Mouse (Mus musculus) CH12.LX (cell line): ENCODE measurements at regions not wholly inside any gene's neighbourhood (a gene's known extent, or its start where the extent isn't known, plus 50 kb on each side); places are given as distances from the start of the nearest gene placed in this dataset.

Source experiments
- DNase-seq: peaks from one replicate; pipeline ENCODE4 v3.0.0-alpha.2; 2013; ENCODE audit errors: extremely low read depth
- H3K27ac ChIP-seq: 2 replicates; pipeline ENCODE4 v1.5.1; 2012; ENCODE audit warnings: low read depth, mild to moderate bottlenecking, control low read depth, moderate library complexity; ENCODE audit not compliant: insufficient read depth
- H3K27me3 ChIP-seq: replicated peaks from 2 replicates; pipeline ENCODE3; 2012; ENCODE audit warnings: inconsistent platforms
- H3K36me3 ChIP-seq, 2 experiments: replicated peaks in 1 of 2; 2 replicates each; pipeline versions ENCODE3 to v1.6.1; 2012; ENCODE audit warnings: inconsistent platforms in 1 of 2, low read length in 1 of 2, mild to moderate bottlenecking in 1 of 2, mixed read lengths in 1 of 2, moderate library complexity in 1 of 2; ENCODE audit not compliant: control insufficient read depth in 1 of 2, insufficient read depth in 1 of 2
- H3K4me1 ChIP-seq, 2 experiments: 2 replicates each; pipeline ENCODE4 v1.6.1; 2012; ENCODE audit warnings: inconsistent platforms in 1 of 2, moderate library complexity in 1 of 2; ENCODE audit not compliant: insufficient read depth in 2 of 2, control insufficient read depth in 1 of 2
- H3K4me2 ChIP-seq: 2 replicates; pipeline ENCODE4 v1.6.1; 2012; ENCODE audit warnings: low read depth, mild to moderate bottlenecking, control low read depth; ENCODE audit not compliant: poor library complexity, insufficient read depth, severe bottlenecking
- H3K4me3 ChIP-seq, 3 experiments: fragments of 150-350 bp in 1 of 3; sonication (generic) in 1 of 3; replicated peaks in 1 of 3; 2 replicates each; pipeline versions ENCODE3 to v1.5.1; 2011 to 2012; ENCODE audit warnings: low read depth in 2 of 3, low read length in 2 of 3, mild to moderate bottlenecking in 2 of 3, moderate library complexity in 2 of 3, control low read depth in 1 of 3, improper control_type of control experiment in 1 of 3, inconsistent platforms in 1 of 3, mixed read lengths in 1 of 3; ENCODE audit not compliant: poor library complexity in 1 of 3
- H3K79me2 ChIP-seq: replicated peaks from 2 replicates; pipeline ENCODE4 v1.6.1; 2012; ENCODE audit warnings: mild to moderate bottlenecking, moderate library complexity; ENCODE audit not compliant: control insufficient read depth, poor library complexity, insufficient read depth, severe bottlenecking; ENCODE audit errors: extremely low read depth
- H3K9ac ChIP-seq: 2 replicates; pipeline ENCODE4 v1.6.1; 2012; ENCODE audit warnings: low read depth, mild to moderate bottlenecking, control low read depth, moderate library complexity; ENCODE audit not compliant: insufficient read depth
- H3K9me3 ChIP-seq: replicated peaks from 2 replicates; pipeline ENCODE3; 2012; ENCODE audit warnings: low read length, inconsistent platforms, mixed read lengths
- CHD1 ChIP-seq: IDR thresholded peaks from 2 replicates; pipeline ENCODE4 v1.6.1; 2012; ENCODE audit warnings: low read depth, low read length, improper control_type of control experiment, inconsistent platforms
- E2F4 ChIP-seq: IDR thresholded peaks from 2 replicates; pipeline ENCODE4 v1.6.1; 2011; ENCODE audit warnings: low read depth, low read length, improper control_type of control experiment; ENCODE audit not compliant: insufficient replicate concordance
- EP300 ChIP-seq: IDR thresholded peaks from 2 replicates; pipeline ENCODE4 v1.6.1; 2011; ENCODE audit warnings: low read length, improper control_type of control experiment
- ETS1 ChIP-seq: conservative IDR thresholded peaks from 2 replicates; pipeline ENCODE4 v1.6.1; 2012; ENCODE audit warnings: low read depth, mild to moderate bottlenecking, inconsistent platforms, low read length, improper control_type of control experiment, moderate library complexity
- GABPA ChIP-seq: IDR thresholded peaks from 2 replicates; pipeline ENCODE4 v1.6.1; 2012; ENCODE audit warnings: low read depth, low read length, improper control_type of control experiment, inconsistent platforms; ENCODE audit not compliant: insufficient replicate concordance
- MAFK ChIP-seq: IDR thresholded peaks from 2 replicates; pipeline ENCODE4 v1.6.1; 2011; ENCODE audit warnings: low read length, improper control_type of control experiment; ENCODE audit not compliant: insufficient replicate concordance
- MAX ChIP-seq: IDR thresholded peaks from 2 replicates; pipeline ENCODE4 v1.6.1; 2011; ENCODE audit warnings: low read length, improper control_type of control experiment
- MYC ChIP-seq: IDR thresholded peaks from 2 replicates; pipeline ENCODE4 v1.6.1; 2011; ENCODE audit warnings: low read depth, mild to moderate bottlenecking, improper control_type of control experiment, low read length
- NELFE ChIP-seq: IDR thresholded peaks from 2 replicates; pipeline ENCODE4 v1.6.1; 2011; ENCODE audit warnings: low read depth, low read length, improper control_type of control experiment
- PAX5 ChIP-seq: IDR thresholded peaks from 2 replicates; pipeline ENCODE4 v1.6.1; 2012; ENCODE audit warnings: low read length, inconsistent platforms, mixed read lengths
- RAD21 ChIP-seq: IDR thresholded peaks from 2 replicates; pipeline ENCODE4 v1.6.1; 2011; ENCODE audit warnings: low read depth, mild to moderate bottlenecking, low read length, improper control_type of control experiment, moderate library complexity
- RCOR1 ChIP-seq: conservative IDR thresholded peaks from 2 replicates; pipeline ENCODE4 v1.6.1; 2012; ENCODE audit warnings: low read depth, mild to moderate bottlenecking, inconsistent platforms, low read length, improper control_type of control experiment
- SIN3A ChIP-seq: IDR thresholded peaks from 2 replicates; pipeline ENCODE4 v1.6.1; 2012; ENCODE audit warnings: low read length, improper control_type of control experiment, inconsistent platforms
- TBP ChIP-seq: conservative IDR thresholded peaks from 2 replicates; pipeline ENCODE4 v1.6.1; 2011; ENCODE audit warnings: low read depth, low read length, improper control_type of control experiment
- UBTF ChIP-seq: IDR thresholded peaks from 2 replicates; pipeline ENCODE4 v1.6.1; 2012; ENCODE audit warnings: low read depth, mild to moderate bottlenecking, inconsistent platforms, low read length, improper control_type of control experiment, moderate library complexity
- USF2 ChIP-seq: conservative IDR thresholded peaks from 2 replicates; pipeline ENCODE4 v1.6.1; 2011; ENCODE audit warnings: low read depth, low read length, improper control_type of control experiment
- ZC3H11A ChIP-seq: IDR thresholded peaks from 2 replicates; pipeline ENCODE4 v1.6.1; 2012; ENCODE audit warnings: low read depth, mild to moderate bottlenecking, inconsistent platforms, low read length, improper control_type of control experiment
- dilution Hi-C: fragments of 300-500 bp; cut with MboI; formaldehyde crosslinking; loops from 2 replicates; pipeline ENCODE4 v1.14.3; 2020; ENCODE audit warnings: low sequenced_read_pairs; ENCODE audit not compliant: extremely low pct_unique_long_range_greater_than_20kb, extremely low pct_ligation_motif_present
- in situ Hi-C: fragments of 300-500 bp; cut with MboI; formaldehyde crosslinking; loops from 3 replicates; pipeline ENCODE4 v1.14.3; 2019; ENCODE audit warnings: low sequenced_read_pairs, low pct_ligation_motif_present, low pct_unique_long_range_greater_than_20kb, mixed read lengths

DNA sequence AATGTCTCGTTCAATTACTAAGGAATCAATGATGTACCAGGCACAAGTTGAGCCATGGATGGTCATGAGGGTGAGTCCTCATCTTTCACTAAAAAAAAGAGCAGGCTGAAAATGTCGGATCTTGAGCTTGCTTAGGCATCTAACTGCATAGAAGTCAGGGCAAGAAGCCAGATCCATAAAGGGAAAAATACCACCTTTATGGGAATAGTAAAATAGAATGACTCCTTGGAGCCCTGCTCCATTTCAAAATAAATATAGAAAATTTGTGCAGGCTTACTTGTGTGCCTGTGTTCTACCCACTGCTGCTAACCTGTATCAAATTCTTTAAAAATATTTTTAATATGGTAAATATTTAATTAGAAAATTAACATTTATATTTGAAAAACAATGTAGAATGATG lies 256.2 kb upstream of the Rgmb start:
- no peak overlapping the region for H3K4me2 ChIP-seq
- no peaks in the 10 kb centered on the region for H3K4me1 ChIP-seq
- in situ Hi-C loops: no loop called here
- no peak for DNase-seq
- no peaks in the 10 kb centered on the region for H3K27me3 ChIP-seq
- H3K9me3 ChIP-seq: no peaks in the 10 kb centered on the region
- TF ChIP-seq CHD1 (no peak), MYC (no peak)
- TF ChIP-seq, all 38 proteins: peak for 0
- Histone ChIP-seq H3K27ac (no peak overlapping the region), H3K36me3 (no peaks in the 10 kb centered on the region), H3K79me2 (no peaks in the 10 kb centered on the region), H3K4me3 (no peak overlapping the region), H3K9ac (no peak overlapping the region)
- dilution Hi-C loops: loop anchor here (25.0 kb wide), 1 partner anchor 100 kb away; no protein-coding TSS in a partner anchor

DNA sequence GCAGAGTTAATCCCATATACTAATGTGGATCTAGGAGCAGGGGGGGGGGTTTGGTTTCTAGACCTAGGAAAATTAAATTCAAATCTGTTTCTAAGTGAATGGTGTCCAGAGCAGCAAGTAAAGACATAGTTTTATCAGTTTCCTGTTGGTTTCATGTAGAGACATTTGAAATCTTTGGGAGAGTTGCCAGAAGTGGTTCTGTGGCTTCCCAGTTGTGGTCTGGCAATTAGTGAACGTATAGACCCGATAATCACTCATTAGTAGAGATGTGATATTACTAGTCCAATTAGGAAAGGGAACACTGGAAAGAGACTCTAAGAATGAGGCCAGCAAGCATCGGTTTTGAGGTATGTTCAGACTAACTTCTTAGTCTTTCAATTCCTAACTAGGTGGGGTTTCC lies 252.0 kb upstream of the Rgmb start:
- H3K36me3 ChIP-seq: no peaks in the 10 kb centered on the region
- no peak overlapping the region for H3K27ac ChIP-seq
- no peak overlapping the region for H3K9ac ChIP-seq
- no peak overlapping the region for H3K4me2 ChIP-seq
- dilution Hi-C loops: loop anchor here (25.0 kb wide), 1 partner anchor 104 kb away; no protein-coding TSS in a partner anchor
- no peaks in the 10 kb centered on the region for H3K27me3 ChIP-seq
- 0 out of 4 replicates have a peak, but pooled peaks cover 0 to 3% of the 10 kb centered on the region in 2 experiments for H3K4me1 ChIP-seq
- no peaks in the 10 kb centered on the region for H3K79me2 ChIP-seq
- in situ Hi-C loops: no loop called here
- H3K9me3 ChIP-seq: no peaks in the 10 kb centered on the region
- no peak for DNase-seq
- H3K4me3 ChIP-seq: no peak overlapping the region
- TF ChIP-seq GABPA: no peak
- TF ChIP-seq, all 38 proteins: peak for 0

DNA sequence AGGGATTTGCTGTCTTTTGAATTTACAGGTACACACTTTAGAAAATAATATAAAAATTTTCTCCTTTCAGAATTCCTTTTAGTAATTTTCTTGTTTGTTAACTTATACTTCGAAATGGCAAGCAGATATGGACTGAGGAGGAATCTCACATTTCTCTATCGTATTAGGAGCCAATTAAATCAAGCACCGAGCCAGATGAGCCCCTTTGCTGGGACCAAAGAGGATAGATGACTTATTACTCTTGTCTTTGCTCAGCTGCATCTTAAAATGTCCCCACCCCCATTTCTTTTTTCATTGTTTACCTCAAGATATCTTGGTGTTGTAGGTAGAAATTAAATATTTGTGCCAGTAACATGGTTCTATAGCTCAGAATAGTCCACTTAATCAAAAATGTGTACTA lies 247.7 kb upstream of the Rgmb start:
- Histone ChIP-seq H3K79me2 (no peaks in the 10 kb centered on the region), H3K27ac (no peak overlapping the region), H3K9me3 (no peaks in the 10 kb centered on the region), H3K4me1 (0 out of 4 replicates have a peak, but pooled peaks cover 0 to 3% of the 10 kb centered on the region in 2 experiments), H3K9ac (no peak overlapping the region), H3K27me3 (no peaks in the 10 kb centered on the region), H3K4me2 (no peak overlapping the region), H3K36me3 (no peaks in the 10 kb centered on the region), H3K4me3 (no peak overlapping the region)
- dilution Hi-C loops: loop anchor here (25.0 kb wide), 1 partner anchor 109 kb away; no protein-coding TSS in a partner anchor
- in situ Hi-C loops: no loop called here
- DNase-seq: no peak
- no peak for TF ChIP-seq MAX

DNA sequence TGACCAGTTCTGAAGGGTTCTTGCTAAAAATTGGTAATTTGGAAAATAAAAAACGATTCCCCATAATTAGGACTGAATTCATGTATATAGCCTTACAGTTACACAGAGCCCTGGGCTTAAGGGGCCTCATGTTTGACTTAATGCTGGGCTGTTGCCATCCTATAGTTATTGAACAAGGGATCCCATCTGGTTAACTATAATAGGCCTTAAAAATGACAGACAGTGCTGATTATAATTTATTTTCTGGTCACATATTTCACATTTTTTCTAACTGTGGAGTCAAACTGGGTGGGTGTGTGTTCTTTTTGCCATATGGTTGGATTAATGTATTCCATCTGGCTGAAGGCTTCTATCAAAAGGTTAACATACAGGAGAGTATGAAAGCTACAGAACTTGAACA lies 238.5 kb upstream of the Rgmb start:
- H3K4me3 ChIP-seq: no peak overlapping the region
- in situ Hi-C loops (no loop called here), dilution Hi-C loops (no loop called here)
- H3K27me3 ChIP-seq: no peaks in the 10 kb centered on the region
- no peaks in the 10 kb centered on the region for H3K36me3 ChIP-seq
- no peaks in the 10 kb centered on the region for H3K9me3 ChIP-seq
- no peak overlapping the region for H3K9ac ChIP-seq
- no peak for DNase-seq
- TF ChIP-seq RAD21 (no peak), UBTF (no peak), PAX5 (no peak), MAFK (no peak), SIN3A (no peak), ETS1 (no peak), E2F4 (no peak), TBP (no peak), ZC3H11A (no peak), EP300 (no peak), RCOR1 (no peak), USF2 (no peak), MYC (no peak), NELFE (no peak), GABPA (no peak)
- no peak overlapping the region for H3K27ac ChIP-seq
- H3K4me1 ChIP-seq: no peaks in the 10 kb centered on the region
- H3K79me2 ChIP-seq: no peaks in the 10 kb centered on the region
- no peak overlapping the region for H3K4me2 ChIP-seq
